Mouse (Mus musculus) G1E (cell line): Measurements from ENCODE around the gene Atf6b.

Source experiments
- CTCF ChIP-seq: IDR thresholded peaks from 2 replicates; pipeline ENCODE4 v1.5.1; 2012; ENCODE audit warnings: low read depth, low read length, inconsistent platforms, mixed read lengths
- POLR2AphosphoS5 ChIP-seq: IDR thresholded peaks from 2 replicates; pipeline ENCODE4 v1.6.1; 2012; ENCODE audit warnings: low read depth, low read length, inconsistent platforms; ENCODE audit not compliant: insufficient replicate concordance

DNA sequence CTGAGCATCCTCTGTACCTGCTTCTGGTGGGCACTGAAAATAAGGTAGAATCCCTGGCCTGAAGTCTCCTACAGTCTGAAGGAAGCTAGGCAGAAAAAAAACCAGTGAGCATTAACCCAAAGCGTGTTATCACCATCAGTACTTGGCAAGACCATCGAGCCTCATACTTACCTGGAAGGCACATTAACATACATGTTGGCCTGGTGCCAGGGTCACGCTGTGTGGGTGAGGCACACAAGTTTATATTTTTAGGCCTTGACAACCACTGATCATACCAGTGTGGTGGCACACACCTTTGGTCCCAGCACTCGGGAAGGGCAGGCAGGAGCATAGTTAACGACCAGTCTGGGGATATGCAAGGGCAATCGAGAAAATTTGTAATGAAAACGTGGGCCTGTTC lies 38.9 kb upstream of the Atf6b start:
- TF ChIP-seq CTCF (no peak), POLR2AphosphoS5 (no peak)
